Mouse (Mus musculus) C2C12 (cell line): ENCODE results near the gene Fars2.

Experiments used
- CEBPB ChIP-seq: IDR thresholded peaks from one replicate; pipeline ENCODE4 v1.6.1; 2011; ENCODE audit warnings: low read depth, mild to moderate bottlenecking, control low read depth, moderate library complexity
- CTCF ChIP-seq: IDR thresholded peaks from one replicate; pipeline ENCODE4 v1.5.1; 2011; ENCODE audit not compliant: control insufficient read depth, insufficient read depth, insufficient read length
- MAX ChIP-seq: IDR thresholded peaks from one replicate; pipeline ENCODE4 v1.6.1; 2011; ENCODE audit warnings: mild to moderate bottlenecking, control low read depth
- MYOD1 ChIP-seq: IDR thresholded peaks from one replicate; pipeline ENCODE4 v1.6.1; 2011; ENCODE audit warnings: low read depth; ENCODE audit not compliant: control insufficient read depth, insufficient read length
- MYOG ChIP-seq: IDR thresholded peaks from one replicate; pipeline ENCODE4 v1.6.1; 2011; ENCODE audit not compliant: control insufficient read depth, insufficient read length; ENCODE audit errors: extremely low read depth
- USF1 ChIP-seq: IDR thresholded peaks from one replicate; pipeline ENCODE4 v1.6.1; 2011; ENCODE audit warnings: low read depth, mild to moderate bottlenecking, control low read depth, moderate library complexity

DNA sequence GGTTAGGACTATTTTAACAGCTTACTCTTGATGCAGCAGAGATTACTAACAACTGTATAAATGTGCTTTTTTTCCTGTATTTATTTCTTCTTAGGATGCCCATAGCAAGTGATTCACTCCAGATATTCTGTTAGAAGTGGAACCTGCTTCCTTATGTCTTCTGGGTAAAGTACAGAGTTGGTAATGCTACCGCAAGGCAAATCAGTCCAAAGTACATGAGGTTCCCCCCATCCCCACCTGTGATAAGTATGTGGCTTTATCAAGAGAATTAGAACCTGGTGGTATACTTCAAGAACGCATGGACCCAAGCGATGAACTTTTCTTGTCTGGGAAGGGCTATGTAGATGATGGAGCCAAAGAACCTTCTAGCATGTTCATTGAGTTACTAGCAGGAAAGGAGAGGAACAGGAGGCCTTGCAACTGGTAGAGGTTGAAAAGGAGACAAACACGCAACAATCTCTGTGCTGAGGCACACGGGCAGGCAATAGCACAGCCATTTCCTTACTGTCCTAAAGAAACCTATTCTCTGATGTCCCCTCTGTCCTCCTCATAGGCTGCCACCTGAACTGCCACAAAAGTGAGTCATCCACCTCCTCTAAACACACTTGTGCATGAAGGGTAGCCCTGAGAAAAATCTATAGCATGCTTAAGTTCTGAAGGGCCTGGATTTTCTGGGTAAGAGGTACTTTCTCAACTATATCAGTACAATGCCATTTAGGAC, 603.2 kb downstream of the Fars2 start:
- no peak for TF ChIP-seq CTCF
- TF ChIP-seq MAX: no peak
- no peak for TF ChIP-seq CEBPB
- TF ChIP-seq MYOG: no peak
- no peak for TF ChIP-seq USF1
- TF ChIP-seq MYOD1: no peak
